Mouse (Mus musculus) gastrocnemius, adult 18-20 months (tissue): ENCODE data around the gene Slc30a1. TPM values are rescaled to one million over a fixed set of nuclear protein-coding genes. Genes with fewer than 3 reads are reported as not detected.

Source experiments
- DNase-seq: peaks from one replicate; pipeline ENCODE4 v3.0.0; 2021; ENCODE audit warnings: low spot score
- total RNA-seq, 2 experiments: library from RNA; stranded (reverse); gene quantifications; 2 replicates each; pipeline ENCODE4 v1.2.3; 2021

The Slc30a1 gene
- total RNA-seq, 2 experiments from 2014 or later: 5.6 to 8.2 TPM

- DNase-seq: no peak
Measured at GRCm38 (mm10) chr1:191894857-191895256, 11.7 kb upstream of the Slc30a1 start.

GRCm38 (mm10) chr1:191896806-191897552 lies 9.6 kb upstream of the Slc30a1 start:
- DNase-seq: peak; percentile 28

DNA sequence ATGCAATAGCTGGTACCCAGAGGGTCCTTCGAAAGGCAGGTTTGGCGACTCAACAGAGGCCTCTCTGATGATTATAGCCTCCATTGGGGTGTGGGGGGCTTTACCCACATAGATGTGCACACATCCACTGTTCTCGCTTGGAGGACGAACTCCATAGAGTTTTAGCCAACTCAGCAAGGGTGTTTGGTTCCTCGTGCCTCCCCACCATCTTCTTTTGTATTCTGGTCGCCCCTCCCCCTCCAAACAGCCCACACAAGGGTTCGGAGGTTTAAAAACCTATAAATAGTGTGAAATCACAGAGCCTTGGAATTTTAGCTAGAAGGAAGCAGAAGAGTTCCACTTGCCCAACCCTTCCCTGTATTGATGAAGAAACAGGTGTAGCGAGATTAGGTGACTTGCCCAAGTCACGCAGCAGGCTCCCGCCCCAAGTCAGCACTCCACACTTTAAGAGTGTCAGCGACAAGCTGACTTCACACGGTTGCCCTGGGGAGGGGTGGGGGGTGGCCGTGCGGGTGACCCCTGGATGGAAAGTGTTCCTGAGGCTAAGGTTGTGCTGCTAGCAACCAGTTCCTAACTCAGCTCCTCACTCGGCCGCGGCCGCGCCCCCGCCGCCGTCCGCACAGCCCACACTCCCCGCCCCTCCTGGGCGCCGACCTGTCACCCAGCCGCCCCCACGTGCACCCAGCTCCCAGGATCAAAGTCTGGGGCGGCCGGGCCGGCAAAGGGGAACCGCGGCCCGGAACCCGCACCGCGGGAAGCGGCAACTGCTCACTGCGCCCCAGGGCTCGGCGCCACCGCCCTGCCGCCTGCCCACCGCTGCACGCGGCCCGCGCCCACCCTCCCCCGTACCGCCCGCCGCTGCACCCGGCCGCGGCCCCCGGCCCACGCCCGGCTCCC lies 682 bp upstream of the Slc30a1 start:
- DNase-seq: no peak

GRCm38 (mm10) chr1:191907431-191907810 lies 854 bp downstream of the Slc30a1 start:
- DNase-seq: peak; percentile 65

DNA sequence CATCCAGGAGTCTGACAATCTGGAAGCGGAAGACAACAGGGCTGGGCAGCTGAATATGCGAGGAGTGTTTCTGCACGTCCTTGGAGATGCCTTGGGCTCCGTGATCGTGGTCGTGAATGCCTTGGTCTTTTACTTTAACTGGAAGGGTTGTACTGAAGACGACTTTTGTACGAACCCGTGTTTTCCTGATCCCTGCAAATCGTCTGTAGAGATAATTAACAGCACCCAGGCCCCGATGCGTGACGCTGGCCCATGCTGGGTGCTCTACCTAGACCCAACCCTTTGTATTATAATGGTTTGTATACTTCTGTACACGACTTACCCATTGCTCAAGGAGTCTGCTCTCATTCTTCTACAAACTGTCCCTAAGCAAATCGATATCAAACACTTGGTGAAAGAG lies 2.3 kb downstream of the Slc30a1 start:
- DNase-seq: no peak

GRCm38 (mm10) chr1:191909316-191909715 lies 2.7 kb downstream of the Slc30a1 start:
- DNase-seq: no peak

GRCm38 (mm10) chr1:191910646-191911045 lies 4.1 kb downstream of the Slc30a1 start:
- DNase-seq: no peak

- no peak for DNase-seq
Measured at GRCm38 (mm10) chr1:191911067-191911668, 4.6 kb downstream of the Slc30a1 start.

DNA sequence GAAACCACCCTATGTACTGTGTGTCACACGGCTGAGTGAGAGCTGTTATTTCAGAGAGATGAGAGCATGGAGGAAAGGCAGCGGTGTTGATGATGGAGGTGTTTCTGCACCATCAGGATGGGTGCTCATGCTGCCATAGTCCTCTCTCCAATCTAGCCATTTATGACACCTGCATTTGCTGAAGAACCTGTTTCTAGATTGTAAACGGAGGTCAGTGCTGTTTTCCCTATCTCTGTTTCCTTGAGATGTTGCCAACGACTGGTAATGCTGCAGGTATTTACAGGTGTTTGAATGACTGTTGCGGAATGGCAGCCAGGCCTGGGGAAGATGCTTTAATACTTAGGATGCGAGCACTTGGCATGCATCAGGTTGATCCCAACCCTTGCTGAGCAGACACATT lies 8.1 kb downstream of the Slc30a1 start:
- DNase-seq: no peak

DNA sequence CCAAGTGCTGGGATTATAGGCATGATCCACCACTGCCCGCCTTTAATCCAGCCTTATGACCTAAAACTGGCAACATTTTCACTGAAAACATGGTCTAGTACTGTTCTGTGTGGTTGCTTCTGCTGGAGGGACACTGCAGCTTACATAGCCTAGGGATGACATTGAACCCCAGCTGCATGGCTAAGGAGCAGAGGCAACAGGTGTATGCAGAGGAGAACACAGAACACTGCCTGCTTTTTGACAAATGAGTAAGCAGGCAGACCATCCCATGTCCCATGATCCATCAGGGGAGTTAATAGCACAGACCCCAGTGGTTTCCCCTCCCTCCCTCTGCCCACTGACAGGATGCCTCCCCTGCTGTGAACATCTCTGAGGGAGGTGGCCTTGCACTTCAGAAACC lies 9.0 kb downstream of the Slc30a1 start:
- no peak for DNase-seq

- no peak for DNase-seq
Measured at GRCm38 (mm10) chr1:191916876-191917275, 10.3 kb downstream of the Slc30a1 start.

GRCm38 (mm10) chr1:191919336-191919735 lies 12.8 kb downstream of the Slc30a1 start:
- no peak for DNase-seq

- no peak for DNase-seq
Measured at GRCm38 (mm10) chr1:191921701-191922100, 15.1 kb downstream of the Slc30a1 start.

- DNase-seq: no peak
Measured at GRCm38 (mm10) chr1:191925496-191925895, 18.9 kb downstream of the Slc30a1 start.

DNA sequence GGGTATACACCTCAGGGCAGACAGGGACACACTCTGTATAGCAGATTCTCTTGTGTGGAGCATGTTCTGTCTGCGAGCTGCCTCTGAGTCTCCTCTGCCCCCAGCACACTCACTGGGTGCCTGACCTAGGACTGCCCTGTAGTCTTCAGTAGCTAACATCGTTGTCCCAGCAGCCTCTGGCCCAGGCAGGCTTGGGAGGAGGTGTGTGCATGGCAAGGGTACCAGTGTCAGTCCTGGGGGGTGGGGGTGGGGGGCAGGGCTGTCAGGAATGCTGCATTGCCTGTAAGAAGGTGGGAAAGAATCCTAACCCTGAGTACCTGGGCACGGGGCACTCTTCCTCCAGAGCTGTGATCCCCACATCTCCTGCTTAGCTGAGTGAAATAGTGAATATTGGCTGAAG lies 20.1 kb downstream of the Slc30a1 start:
- DNase-seq: no peak

DNA sequence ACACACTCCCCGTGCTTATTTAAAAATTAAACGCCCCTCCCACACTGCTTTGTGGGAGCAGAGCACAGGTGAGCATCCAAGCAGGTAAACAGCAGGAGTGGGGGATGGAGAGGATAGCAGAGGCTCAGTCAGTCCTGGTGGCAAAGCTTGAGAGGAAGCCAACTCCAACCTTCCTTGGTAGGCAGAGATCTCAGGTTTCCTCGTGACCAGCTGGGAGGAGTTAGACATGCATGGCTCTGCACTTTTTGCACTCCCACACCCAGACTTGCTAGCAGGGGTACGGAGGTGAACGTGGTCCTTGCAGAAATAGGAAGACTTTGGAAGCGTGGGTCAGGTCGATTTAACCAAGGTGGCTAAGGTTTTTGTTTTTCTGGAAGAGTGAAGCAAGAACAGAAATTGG lies 21.8 kb downstream of the Slc30a1 start:
- no peak for DNase-seq

GRCm38 (mm10) chr1:191929065-191929464 lies 22.5 kb downstream of the Slc30a1 start:
- DNase-seq: no peak

DNA sequence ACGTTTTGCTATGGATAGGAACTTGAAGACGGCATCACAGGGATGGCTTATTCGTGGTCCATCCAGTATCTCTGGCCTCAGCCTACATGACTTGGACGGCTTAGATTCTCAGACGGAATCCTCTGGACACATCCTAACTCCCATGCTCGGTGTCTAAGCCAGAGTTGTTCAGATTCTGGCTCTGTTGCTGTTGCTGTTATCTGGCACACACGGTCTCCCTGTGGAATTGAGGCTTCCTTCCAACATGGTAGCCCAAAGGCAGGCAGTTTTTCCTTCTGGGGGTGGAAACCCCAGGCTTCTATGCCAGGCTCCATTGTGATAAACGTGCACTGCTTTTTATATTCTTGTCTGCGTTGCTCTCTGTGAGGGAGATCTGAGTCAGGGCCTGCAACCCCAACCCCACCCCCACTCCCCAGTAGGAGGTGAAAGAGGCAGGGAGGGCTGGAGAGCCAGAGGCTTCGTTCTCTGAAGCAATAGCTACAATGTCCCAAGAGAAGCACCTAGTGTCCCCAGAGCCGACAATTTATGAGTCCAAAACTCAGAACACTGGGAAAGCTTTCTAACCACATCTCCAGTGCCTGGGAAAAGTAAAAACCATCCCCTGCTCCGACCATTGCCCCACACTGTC lies 23.4 kb downstream of the Slc30a1 start:
- peak; percentile 28 for DNase-seq

DNA sequence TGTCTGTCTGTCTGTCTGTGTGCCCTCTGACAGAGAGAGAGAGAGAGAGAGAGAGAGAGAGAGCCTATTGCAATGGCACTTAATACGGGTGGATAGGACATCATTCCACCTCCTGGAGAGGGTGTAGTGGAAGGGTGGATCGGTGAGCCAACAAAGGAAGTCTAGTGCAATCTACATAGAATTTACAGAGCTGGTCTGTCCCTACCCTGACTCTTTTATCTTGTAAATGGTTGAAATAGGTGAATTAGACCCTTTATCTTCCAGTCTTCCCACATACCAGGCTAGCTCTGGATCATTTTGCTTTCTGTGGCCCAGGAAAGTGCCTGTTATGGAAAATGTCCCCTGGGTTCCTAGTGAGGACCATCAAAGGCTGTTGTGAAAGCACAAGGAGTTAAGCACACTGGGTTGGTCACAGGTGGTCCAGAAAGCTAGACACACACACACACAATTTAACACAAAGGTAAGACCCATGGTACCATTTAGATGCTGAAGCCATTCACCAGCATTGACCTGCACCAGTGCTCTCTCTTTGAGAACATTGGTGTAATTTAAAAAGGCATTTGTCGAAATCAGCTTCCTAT lies 24.0 kb downstream of the Slc30a1 start:
- no peak for DNase-seq

GRCm38 (mm10) chr1:191932286-191932985 lies 25.9 kb downstream of the Slc30a1 start:
- no peak for DNase-seq
